Mouse (Mus musculus) kidney, postnatal 14 days (tissue): Measurements from ENCODE around the gene Gm10447.
"Not testable (repeated sequence)": the region's sequence is repeated elsewhere in the genome, so short reads cannot be mapped to it uniquely, and the experiment has no call there.

Source experiments
- DNase-seq: peaks from one replicate; pipeline ENCODE4 v3.0.0; 2022; ENCODE audit warnings: mixed read lengths

Gm10447 gene

DNA sequence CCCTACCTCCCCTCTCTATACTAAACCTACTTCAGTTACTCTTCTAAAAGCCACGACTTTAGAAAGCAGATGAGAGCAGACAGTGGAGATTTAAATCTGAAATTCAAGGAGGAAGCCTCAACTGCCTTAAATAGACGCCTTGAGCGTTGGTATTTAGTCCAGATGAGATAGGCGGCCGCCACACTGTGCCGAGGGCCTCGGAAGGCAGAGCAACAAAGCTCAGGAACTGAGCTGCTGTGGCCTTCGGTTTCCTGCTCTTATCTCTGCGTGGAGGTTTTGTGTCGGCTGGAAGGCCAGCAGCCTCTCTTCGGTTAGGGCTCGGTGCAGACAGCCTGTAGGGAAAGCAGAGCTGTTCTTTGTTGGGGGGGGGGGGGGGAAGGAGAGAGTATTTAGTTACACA lies 15.0 kb downstream of the Gm10447 start:
- no peak for DNase-seq

DNA sequence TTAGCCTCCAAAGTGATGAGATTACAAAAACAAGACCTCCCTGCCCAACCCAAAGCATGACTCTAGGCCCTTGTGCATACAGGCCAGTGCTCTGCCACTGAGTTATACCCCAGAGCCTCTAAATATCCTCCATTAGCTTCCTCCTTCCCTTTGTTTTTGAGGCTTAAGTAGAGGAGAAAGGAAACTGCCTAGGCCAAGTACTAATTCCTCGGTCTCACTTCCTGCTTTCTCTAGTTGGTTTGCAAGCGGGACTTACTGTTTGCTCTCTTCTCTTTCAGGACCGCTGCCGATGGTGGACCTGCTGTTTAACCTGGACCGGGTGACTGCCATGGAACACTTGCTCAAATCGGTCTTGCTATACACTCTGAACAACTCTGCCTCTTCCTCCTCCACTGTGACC lies 20.6 kb downstream of the Gm10447 start:
- no peak for DNase-seq

DNA sequence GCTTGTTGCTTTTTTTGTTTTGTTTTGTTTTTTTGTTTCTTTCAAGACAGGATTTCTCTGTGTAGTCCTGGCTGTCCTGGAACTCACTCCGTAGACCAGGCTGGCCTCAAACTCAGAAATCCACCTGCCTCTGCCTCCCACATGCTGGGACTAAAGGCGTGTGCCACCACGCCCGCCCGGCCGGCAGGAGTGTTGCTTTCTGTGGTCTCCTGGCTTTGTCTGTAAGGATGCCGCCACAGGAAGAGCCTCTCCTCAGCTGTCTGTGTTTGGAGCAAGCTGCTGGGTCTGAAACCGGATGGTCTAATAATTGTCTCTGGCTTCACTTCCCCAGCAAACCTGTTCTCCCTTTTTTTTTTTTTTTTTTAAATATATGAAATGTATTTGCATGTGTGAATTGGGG lies 21.4 kb downstream of the Gm10447 start:
- no peak for DNase-seq

DNA sequence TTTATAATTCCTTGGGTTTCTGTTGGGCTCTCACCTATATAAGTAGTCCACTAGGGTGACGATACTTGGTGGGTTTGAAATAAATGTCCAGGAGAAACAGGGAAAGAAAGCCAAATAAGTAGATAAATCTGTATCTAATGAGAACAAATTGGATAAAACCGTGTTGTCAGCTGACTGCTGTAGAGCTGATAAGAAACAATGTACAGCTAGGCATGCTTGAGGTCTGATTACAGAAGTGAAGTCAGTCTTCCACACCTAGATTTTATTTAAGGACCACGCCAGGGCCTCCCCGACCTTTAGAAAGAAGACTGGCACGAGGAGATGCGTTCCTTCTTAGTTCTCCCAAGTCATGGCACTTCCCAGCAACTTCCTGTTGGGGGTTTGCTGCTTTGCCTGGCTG lies 23.9 kb downstream of the Gm10447 start:
- DNase-seq: no peak

DNA sequence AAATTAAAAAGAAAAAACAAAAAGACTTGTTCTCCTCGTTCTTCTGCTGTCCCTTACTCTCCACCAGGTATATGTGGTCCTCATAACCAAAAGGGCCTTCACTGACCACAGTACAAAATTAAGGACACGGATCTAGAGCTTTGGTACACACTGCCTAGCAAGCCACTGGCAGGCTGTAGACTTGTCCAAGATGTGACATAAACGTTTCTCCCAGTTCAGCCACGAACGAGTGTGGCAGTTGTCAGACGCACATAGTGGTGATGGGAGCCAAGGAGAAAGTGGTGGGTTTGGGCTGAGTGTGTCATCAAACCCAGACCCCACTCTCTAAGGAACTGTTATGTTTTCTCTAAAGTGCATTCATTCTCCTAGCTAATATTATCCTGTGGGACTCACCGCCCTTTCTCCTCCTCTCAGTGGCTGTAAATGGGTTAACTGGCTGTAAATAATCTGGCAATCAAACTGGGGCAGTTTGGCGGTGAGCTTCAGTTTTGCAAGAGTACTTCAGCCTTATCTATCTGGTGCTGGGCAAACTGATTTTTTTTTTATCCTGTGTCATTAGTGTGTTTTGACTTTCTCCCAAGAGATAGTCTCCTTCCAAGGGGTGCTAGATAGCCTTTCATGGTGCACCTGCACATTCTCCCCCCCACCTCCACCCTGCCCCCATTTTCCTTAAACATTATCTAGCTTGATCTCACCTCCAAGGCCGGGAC lies 25.4 kb downstream of the Gm10447 start:
- no peak for DNase-seq

DNA sequence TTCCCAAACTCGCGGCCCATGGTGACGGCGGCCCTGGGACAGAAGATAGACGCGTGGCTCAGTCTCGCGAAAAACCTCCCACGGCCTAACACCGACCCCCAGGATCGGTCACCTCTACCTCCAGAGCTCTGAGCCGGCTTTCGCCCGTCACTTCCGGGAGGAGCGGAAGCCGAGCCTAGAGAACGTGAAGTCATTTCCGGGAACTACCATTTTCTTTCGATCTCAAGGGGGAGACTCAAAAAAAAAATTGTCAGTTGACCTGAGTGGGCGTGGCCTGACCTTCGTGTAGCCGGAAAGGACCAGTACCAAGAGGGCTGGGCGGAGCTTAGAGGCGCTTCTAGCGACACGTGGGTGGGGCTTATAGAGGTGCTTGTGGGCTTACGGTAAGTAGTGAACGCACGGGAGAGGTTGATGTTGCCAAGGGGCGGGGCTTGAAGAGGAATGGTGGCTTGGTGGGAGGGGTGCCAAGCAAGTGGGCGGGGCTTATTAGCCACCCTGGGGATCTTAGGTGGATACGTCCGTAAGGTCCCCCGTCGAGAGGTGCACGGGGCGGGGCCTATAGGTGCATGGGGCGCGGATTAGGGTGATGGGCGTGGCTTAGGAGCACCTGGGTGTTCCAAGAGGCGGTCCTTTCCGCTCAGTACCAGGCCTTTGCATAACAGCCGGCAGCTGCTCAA lies 26.1 kb downstream of the Gm10447 start, which contains the start of the genes Uqcrq and Gdf9:
Uqcrq (minus strand) TSS at position 162 of the 677 bp plus-strand sequence.
Gdf9 (plus strand) TSS at position 354 of the 677 bp plus-strand sequence.
- DNase-seq: peak; percentile 100

DNA sequence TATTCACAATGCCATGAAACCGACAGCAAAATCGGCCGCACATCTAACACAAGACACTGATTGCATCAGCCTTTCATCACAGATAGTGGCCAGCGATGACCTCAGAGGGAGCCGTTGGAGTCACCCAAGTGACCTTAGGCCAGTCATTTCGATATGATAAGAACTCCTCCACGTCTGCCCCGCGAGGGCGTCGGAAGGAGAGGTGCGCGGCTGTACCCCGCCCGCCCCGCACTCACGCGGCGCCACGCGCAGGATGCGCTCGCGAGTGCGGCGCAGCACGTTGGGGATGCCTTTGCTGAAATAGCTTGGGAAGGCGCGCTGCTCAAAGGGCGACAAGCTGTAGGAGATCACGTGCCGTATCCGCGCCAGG lies 26.6 kb downstream of the Gm10447 start:
- no peak for DNase-seq

DNA sequence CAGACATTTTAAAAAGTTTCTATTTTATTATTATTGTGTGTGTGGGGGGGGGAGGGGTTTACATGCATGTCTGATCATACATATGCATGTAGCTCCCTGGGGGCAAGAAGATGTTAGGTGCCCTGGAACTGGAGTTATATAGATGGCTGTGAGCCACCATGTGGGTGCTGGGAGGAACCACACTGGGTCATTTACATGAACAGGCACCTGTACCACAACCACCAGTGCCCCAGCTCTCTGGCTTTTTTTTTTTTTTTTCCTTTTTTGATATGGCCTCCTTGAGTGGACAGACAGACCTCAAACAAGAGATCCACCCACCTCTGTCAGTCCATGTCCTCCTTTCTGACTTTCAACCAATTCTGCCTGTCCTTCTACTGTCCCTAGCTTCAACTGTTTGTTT lies 27.7 kb downstream of the Gm10447 start:
- no peak for DNase-seq

DNA sequence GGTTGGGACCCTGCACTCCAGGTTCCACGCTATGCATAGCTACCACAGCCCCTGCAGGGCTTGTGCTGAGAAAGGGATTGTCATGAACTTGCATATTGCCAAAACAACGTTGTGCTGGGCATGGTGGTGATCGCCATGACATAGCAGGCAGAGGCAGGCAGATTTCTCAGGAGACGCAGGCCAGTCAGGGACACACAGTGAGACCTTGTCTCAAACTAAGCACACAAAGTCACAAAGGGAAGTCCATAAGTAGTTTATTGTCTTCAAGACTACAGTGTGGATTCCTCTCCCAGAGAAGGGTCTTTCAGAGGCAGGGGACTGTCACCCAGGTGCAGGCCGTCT lies 28.2 kb downstream of the Gm10447 start:
- no peak for DNase-seq

DNA sequence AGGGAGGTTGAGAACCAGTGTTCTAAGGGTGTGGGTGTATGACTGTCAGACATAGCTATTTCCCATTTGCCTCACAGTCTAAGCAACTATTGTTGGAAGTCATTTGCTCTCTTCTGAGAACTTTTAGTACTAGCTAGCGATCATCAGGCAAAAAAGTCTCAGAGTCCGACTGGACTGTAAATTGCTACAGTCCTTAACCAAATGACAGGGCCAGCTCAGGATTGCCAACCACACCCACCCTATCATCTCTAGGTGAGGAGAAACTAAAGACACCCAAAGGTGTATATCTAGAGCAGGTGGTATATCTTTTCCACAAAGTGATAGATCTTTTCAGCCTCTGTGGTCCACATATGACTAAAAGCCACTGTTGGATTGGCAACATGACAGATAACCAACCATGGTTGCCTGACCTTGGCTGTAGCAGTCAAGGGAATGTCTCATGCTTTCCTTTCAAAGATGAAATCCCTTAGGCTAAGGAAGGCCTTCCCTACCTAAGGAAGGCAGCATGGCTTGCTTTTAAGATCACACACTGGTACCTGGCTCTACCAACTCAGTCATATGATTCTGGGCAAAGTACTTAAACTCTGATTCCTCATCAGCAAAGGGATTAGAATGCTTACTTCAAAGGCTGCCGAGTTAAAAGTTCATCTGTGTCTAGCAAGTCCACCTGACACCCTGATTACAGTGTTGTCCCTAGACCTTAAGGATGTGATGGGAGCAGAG lies 28.8 kb downstream of the Gm10447 start:
- no peak for DNase-seq

DNA sequence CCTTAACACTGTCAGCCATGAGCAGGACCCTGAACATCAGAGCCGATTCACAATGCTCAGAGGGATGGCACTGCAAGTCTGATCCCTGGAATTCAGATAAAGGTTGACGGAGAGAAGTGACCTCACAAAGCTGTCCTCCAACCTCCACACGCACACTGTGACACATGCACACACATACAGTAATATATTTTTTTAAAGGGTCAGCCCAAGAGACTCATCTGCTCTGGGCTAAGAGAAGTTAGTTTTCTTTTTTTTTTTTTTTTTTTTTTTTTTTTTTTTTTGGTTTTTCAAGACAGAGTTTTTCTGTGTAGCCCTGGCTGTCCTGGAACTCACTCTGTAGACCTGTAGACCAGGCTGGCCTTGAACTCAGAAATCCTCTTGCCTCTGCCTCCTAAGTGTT lies 30.0 kb downstream of the Gm10447 start:
- DNase-seq: not testable (repeated sequence)

DNA sequence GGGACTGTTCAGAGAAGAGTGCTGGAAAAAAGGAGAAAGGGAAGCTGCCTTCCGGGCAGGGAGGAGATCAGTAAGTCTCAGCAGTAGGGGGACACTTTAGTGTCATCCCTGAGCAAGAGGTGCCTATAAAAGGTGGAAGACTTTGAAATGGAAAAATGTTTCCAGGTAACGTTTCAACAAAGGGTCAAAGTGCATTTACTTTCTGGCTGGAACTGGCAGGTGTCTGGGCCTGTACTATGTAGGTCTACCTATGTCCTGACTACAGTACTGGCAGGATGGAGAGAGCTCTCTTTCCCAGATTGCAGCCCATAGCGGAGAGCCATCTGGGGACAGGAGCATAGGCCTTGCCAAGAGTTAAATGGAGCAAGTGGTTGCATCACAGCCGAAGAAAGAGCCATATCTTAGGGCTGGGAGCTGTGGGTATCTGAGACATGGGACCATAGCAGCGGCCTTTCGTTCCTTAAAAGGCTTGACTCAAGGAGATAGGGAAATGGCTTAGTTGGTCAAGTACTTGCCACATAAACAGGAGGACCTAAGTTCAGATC lies 31.1 kb downstream of the Gm10447 start:
- DNase-seq: no peak

DNA sequence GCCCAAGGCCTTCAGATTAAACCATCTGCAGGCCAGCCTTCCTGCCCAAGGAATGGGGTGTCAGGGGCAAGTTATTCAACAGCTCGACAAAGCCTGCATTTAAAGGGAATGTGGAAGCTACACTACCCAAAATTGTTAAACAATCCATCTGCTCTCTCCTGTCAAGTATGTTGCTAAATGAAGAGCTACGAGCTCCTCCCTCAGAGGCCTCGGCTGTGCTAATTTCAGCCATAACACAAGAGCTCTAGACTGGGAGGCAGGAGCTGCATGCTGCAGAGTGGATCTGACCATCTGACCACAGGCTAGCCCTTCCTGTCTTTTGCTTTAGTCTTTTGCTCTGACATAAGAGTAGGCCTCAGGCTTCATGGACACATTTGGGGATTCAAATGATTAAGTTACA lies 31.7 kb downstream of the Gm10447 start:
- no peak for DNase-seq

DNA sequence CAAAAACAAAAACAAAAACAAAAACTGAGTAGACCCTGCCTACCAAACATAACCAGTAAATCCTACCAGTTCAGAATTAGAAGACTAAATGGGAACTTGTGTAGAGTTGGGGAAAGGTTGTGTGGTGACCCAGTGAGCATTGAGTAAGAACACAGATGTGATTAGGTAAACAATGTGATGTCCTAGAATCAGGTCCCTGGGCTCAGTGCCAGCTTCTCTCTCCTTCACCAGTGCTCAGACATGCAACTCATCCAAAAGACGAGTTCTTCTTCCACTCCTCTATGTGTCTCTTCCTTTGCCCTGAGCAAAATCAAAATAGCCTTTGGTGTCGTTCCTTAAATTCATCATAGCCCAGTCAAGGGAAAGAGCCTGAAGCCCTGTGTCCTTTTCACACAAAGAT lies 32.1 kb downstream of the Gm10447 start:
- no peak for DNase-seq

DNA sequence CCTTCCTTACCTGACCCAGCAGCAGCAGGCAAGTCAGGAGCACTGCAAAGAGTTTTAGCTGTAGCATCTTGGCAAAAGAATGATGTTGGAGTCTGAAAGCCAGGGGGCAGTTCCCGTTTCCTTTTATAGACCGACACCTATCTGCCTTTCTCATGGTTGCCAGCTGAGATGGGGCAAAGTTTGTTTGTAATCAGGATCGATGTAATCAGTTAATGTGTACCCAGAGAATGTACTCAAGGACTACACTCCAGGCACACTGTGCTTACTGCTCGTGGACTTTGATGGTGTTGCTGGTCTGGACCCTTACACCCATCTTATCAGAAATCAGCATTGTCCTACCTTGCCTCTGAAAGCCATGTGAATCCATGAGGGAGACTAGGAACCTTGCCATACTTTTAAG lies 33.9 kb downstream of the Gm10447 start, which contains the start of gene Leap2:
Leap2 (minus strand) TSS at position 135 of the 400 bp plus-strand sequence.
- DNase-seq: peak; percentile 13

DNA sequence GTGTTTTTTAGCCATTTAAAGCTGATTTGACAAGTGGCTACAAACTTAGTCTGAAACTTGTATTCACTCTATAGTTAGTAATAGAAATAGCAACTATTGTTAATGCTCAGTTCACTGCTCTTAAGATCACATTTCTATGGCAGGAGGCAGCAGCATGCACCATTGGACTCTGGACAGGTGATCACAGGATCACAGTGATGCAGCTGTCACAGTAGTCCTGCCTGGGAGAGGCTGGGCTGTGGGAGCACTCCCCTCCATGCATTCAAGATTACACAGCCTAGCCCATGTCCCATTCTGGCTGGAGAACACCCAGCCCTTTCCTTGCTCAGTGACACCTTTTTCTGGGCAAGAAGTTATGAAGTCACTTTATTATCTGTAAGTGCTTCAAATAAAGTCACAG lies 38.9 kb downstream of the Gm10447 start:
- DNase-seq: no peak

DNA sequence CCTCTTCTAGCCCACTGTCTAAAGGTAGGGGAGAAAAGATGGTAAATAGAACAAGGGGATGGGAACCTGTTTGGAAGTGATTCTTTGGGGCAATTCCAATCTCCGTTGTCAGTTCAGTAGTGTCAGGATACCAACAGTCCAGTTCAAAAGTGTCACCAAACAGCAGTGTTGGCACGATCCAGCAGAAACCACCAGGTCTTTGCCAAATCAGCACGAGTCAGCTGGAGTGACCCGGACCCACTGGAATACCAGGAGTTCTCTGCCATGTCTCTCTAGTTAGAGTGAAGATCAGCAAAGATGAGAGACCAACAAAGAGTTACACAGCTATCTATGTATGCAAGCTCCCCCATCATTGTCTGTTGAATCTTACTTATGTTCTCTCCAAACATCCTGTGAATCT lies 43.0 kb downstream of the Gm10447 start:
- DNase-seq: no peak

DNA sequence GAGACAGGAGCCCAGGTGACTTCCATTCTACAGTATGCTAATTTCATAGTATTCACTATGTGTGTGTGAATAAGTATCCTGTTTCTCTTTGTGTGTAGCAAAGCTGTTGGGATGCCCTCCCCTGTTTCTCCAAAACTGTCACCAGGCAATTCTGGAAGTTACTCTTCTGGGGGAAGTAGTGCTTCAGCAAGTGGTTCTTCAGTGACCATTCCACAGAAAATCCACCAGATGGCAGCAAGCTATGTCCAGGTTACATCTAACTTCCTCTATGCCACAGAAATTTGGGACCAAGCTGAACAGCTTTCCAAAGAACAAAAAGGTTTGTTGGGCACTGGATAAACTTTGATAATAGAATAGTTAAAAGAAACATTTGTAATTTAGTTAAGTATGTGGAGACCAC lies 45.2 kb downstream of the Gm10447 start:
- no peak for DNase-seq
